Mouse (Mus musculus) kidney, postnatal 0 days (tissue): ENCODE data around the gene Kcnc1. TPM values are rescaled to one million over a fixed set of nuclear protein-coding genes. Genes with fewer than 3 reads are reported as not detected.

Experiments
- ATAC-seq: fragments of 200-750 bp; cut with Nextera tagmentation; replicated peaks from 2 replicates; pipeline ENCODE4 v1.8.0; 2017; ENCODE audit warnings: low read depth, moderate number of reproducible peaks, moderate TSS enrichment, moderate library complexity; ENCODE audit not compliant: low FRiP score
- DNase-seq: peaks from one replicate; pipeline ENCODE4 v3.0.0-alpha.2; 2016; ENCODE audit warnings: low spot score
- H3K27ac ChIP-seq: fragments of 300-500 bp; sonication (generic); 2 replicates; pipeline ENCODE4 v1.5.1; 2014; ENCODE audit warnings: mild to moderate bottlenecking
- H3K27me3 ChIP-seq: fragments of 300-500 bp; sonication (generic); 2 replicates; pipeline ENCODE4 v1.6.1; 2014; ENCODE audit warnings: low read length, mixed read lengths; ENCODE audit not compliant: insufficient read depth
- H3K36me3 ChIP-seq: fragments of 300-500 bp; sonication (generic); 2 replicates; pipeline ENCODE4 v1.6.1; 2014; ENCODE audit warnings: low read length, mixed read lengths; ENCODE audit not compliant: insufficient read depth
- H3K4me1 ChIP-seq: fragments of 300-500 bp; sonication (generic); replicated peaks from 2 replicates; pipeline ENCODE4 v1.6.1; 2014; ENCODE audit warnings: antibody characterized with exemption, low read length, mixed read lengths; ENCODE audit not compliant: insufficient read depth
- H3K4me2 ChIP-seq: fragments of 300-500 bp; sonication (generic); 2 replicates; pipeline ENCODE4 v1.6.1; 2014; ENCODE audit warnings: mild to moderate bottlenecking, low read length, moderate library complexity, mixed read lengths
- H3K4me3 ChIP-seq: fragments of 300-500 bp; sonication (generic); replicated peaks from 2 replicates; pipeline ENCODE4 v1.5.1; 2014; ENCODE audit warnings: low read depth, low read length
- H3K9ac ChIP-seq: fragments of 300-500 bp; sonication (generic); 2 replicates; pipeline ENCODE4 v1.6.1; 2014; ENCODE audit warnings: low read depth, low read length
- H3K9me3 ChIP-seq: fragments of 300-500 bp; sonication (generic); replicated peaks from 2 replicates; pipeline ENCODE4 v1.6.1; 2016; ENCODE audit warnings: low read length, inconsistent platforms, mixed read lengths
- CTCF ChIP-seq: IDR thresholded peaks from 2 replicates; pipeline ENCODE4 v1.5.1; 2016; ENCODE audit warnings: antibody characterized with exemption, low read depth, mild to moderate bottlenecking, moderate library complexity
- WGBS: fragments of 180-500 bp; shearing (Covaris S2); extraction: QIAGEN DNeasy Blood & Tissue Kit; methylation state at CpG from one replicate; pipeline ENCODE4 v1.1.7; 2014; 5-methylcytosine and 5-hydroxymethylcytosine counted together
- polyA plus RNA-seq: library from polyadenylated mRNA; unstranded; fragments of >200 nt; fragmentation: Nextera tagmentation; extraction: Ambion mirVana; gene quantifications from 2 replicates; pipeline ENCODE4 v1.2.1, GENCODE M21; 2015

Gene Kcnc1
- polyA plus RNA-seq, 1 experiment from 2014 or later, result 0.08 TPM

- Histone ChIP-seq H3K4me3 (no peak overlapping the region), H3K9me3 (no peaks in the 10 kb centered on the region), H3K36me3 (no peaks in the 10 kb centered on the region), H3K27me3 (no peaks in the 10 kb centered on the region), H3K27ac (no peak overlapping the region), H3K4me1 (no peaks in the 10 kb centered on the region), H3K9ac (no peak overlapping the region), H3K4me2 (no peak overlapping the region)
- TF ChIP-seq CTCF, result no peak
- ATAC-seq (no peak), DNase-seq (no peak)
- 70% methylated on average over 3 of the region's 3 CpGs for WGBS
These were observed 27.7 kb downstream of the Kcnc1 start for GRCm38 (mm10) chr7:46423951-46424350.

- WGBS, result 62% methylated on average over 4 of the region's 4 CpGs
- Histone ChIP-seq H3K9ac (no peak overlapping the region), H3K27me3 (no peaks in the 10 kb centered on the region), H3K36me3 (no peaks in the 10 kb centered on the region), H3K4me2 (no peak overlapping the region), H3K4me1 (no peaks in the 10 kb centered on the region), H3K9me3 (no peaks in the 10 kb centered on the region), H3K4me3 (no peak overlapping the region), H3K27ac (no peak overlapping the region)
- ATAC-seq, result no peak
- TF ChIP-seq CTCF, result no peak
- DNase-seq, result no peak
These were observed 28.7 kb downstream of the Kcnc1 start for GRCm38 (mm10) chr7:46425012-46425411.

GRCm38 (mm10) chr7:46433874-46434273, 37.6 kb downstream of the Kcnc1 start:
- H3K9ac ChIP-seq, result no peak overlapping the region
- no peaks in the 10 kb centered on the region for H3K9me3 ChIP-seq
- 58% methylated on average over 5 of the region's 5 CpGs for WGBS
- no peaks in the 10 kb centered on the region for H3K36me3 ChIP-seq
- no peak for TF ChIP-seq CTCF
- H3K27ac ChIP-seq, result no peak overlapping the region
- ATAC-seq, result peak; percentile 43; the same call in 1 of the 2 replicates
- DNase-seq, result peak; percentile 39
- H3K4me1 ChIP-seq, result no peaks in the 10 kb centered on the region
- no peak overlapping the region for H3K4me3 ChIP-seq
- H3K27me3 ChIP-seq, result no peaks in the 10 kb centered on the region
- H3K4me2 ChIP-seq, result no peak overlapping the region

GRCm38 (mm10) chr7:46435833-46436232, 39.5 kb downstream of the Kcnc1 start:
- DNase-seq (no peak), ATAC-seq (no peak)
- Histone ChIP-seq H3K36me3 (no peaks in the 10 kb centered on the region), H3K4me2 (no peak overlapping the region), H3K9me3 (no peaks in the 10 kb centered on the region), H3K27ac (no peak overlapping the region), H3K4me1 (no peaks in the 10 kb centered on the region), H3K27me3 (no peaks in the 10 kb centered on the region), H3K4me3 (no peak overlapping the region), H3K9ac (no peak overlapping the region)
- WGBS, result 88% methylated on average over 5 of the region's 5 CpGs
- TF ChIP-seq CTCF, result no peak

GRCm38 (mm10) chr7:46438537-46439141, 42.3 kb downstream of the Kcnc1 start:
- no peaks in the 10 kb centered on the region for H3K9me3 ChIP-seq
- H3K9ac ChIP-seq, result no peak overlapping the region
- ATAC-seq (no peak), DNase-seq (peak; percentile 5)
- H3K4me3 ChIP-seq, result no peak overlapping the region
- no peaks in the 10 kb centered on the region for H3K4me1 ChIP-seq
- H3K27me3 ChIP-seq, result no peaks in the 10 kb centered on the region
- H3K27ac ChIP-seq, result no peak overlapping the region
- no peaks in the 10 kb centered on the region for H3K36me3 ChIP-seq
- TF ChIP-seq CTCF, result no peak
- 21% methylated on average over 9 of the region's 9 CpGs for WGBS
- no peak overlapping the region for H3K4me2 ChIP-seq

- Histone ChIP-seq H3K4me3 (no peak overlapping the region), H3K27me3 (no peaks in the 10 kb centered on the region), H3K36me3 (no peaks in the 10 kb centered on the region), H3K4me2 (no peak overlapping the region), H3K27ac (no peak overlapping the region), H3K4me1 (no peaks in the 10 kb centered on the region), H3K9me3 (no peaks in the 10 kb centered on the region), H3K9ac (no peak overlapping the region)
- TF ChIP-seq CTCF, result no peak
- ATAC-seq (no peak), DNase-seq (no peak)
- 78% methylated on average over 10 of the region's 10 CpGs for WGBS
These were observed 46.9 kb downstream of the Kcnc1 start for GRCm38 (mm10) chr7:46443163-46443562.

- H3K9me3 ChIP-seq, result no peaks in the 10 kb centered on the region
- WGBS, result 82% methylated on average over 6 of the region's 6 CpGs
- no peaks in the 10 kb centered on the region for H3K36me3 ChIP-seq
- H3K4me2 ChIP-seq, result no peak overlapping the region
- DNase-seq (no peak), ATAC-seq (no peak)
- TF ChIP-seq CTCF, result no peak
- no peaks in the 10 kb centered on the region for H3K27me3 ChIP-seq
- no peak overlapping the region for H3K27ac ChIP-seq
- H3K4me1 ChIP-seq, result no peaks in the 10 kb centered on the region
- no peak overlapping the region for H3K9ac ChIP-seq
- no peak overlapping the region for H3K4me3 ChIP-seq
These were observed 49.6 kb downstream of the Kcnc1 start for GRCm38 (mm10) chr7:46445896-46446295.
